Mouse (Mus musculus) CH12.LX (cell line): ENCODE measurements at regions not wholly inside any gene's neighbourhood (a gene's known extent, or its start where the extent isn't known, plus 50 kb on each side); places are given as distances from the start of the nearest gene placed in this dataset.

Experiments used
- CHD2 ChIP-seq: IDR thresholded peaks from 2 replicates; pipeline ENCODE4 v1.6.1; 2011; ENCODE audit warnings: low read length, improper control_type of control experiment
- CTCF ChIP-seq, 2 experiments: IDR thresholded peaks in 1 of 2; conservative IDR thresholded peaks in 1 of 2; 2 replicates each; pipeline ENCODE4 v1.5.1; 2011 to 2012; ENCODE audit warnings: low read depth in 2 of 2, low read length in 2 of 2, improper control_type of control experiment in 1 of 2, inconsistent platforms in 1 of 2, mild to moderate bottlenecking in 1 of 2, moderate library complexity in 1 of 2
- EP300 ChIP-seq: IDR thresholded peaks from 2 replicates; pipeline ENCODE4 v1.6.1; 2011; ENCODE audit warnings: low read length, improper control_type of control experiment
- ETS1 ChIP-seq: conservative IDR thresholded peaks from 2 replicates; pipeline ENCODE4 v1.6.1; 2012; ENCODE audit warnings: low read depth, mild to moderate bottlenecking, inconsistent platforms, low read length, improper control_type of control experiment, moderate library complexity
- GABPA ChIP-seq: IDR thresholded peaks from 2 replicates; pipeline ENCODE4 v1.6.1; 2012; ENCODE audit warnings: low read depth, low read length, improper control_type of control experiment, inconsistent platforms; ENCODE audit not compliant: insufficient replicate concordance
- MYC ChIP-seq: IDR thresholded peaks from 2 replicates; pipeline ENCODE4 v1.6.1; 2011; ENCODE audit warnings: low read depth, mild to moderate bottlenecking, improper control_type of control experiment, low read length
- NELFE ChIP-seq: IDR thresholded peaks from 2 replicates; pipeline ENCODE4 v1.6.1; 2011; ENCODE audit warnings: low read depth, low read length, improper control_type of control experiment
- POLR2A ChIP-seq: IDR thresholded peaks from 2 replicates; pipeline ENCODE4 v1.6.1; 2011; ENCODE audit warnings: low read depth, mild to moderate bottlenecking, improper control_type of control experiment, low read length
- RCOR1 ChIP-seq: conservative IDR thresholded peaks from 2 replicates; pipeline ENCODE4 v1.6.1; 2012; ENCODE audit warnings: low read depth, mild to moderate bottlenecking, inconsistent platforms, low read length, improper control_type of control experiment
- SIN3A ChIP-seq: IDR thresholded peaks from 2 replicates; pipeline ENCODE4 v1.6.1; 2012; ENCODE audit warnings: low read length, improper control_type of control experiment, inconsistent platforms
- TBP ChIP-seq: conservative IDR thresholded peaks from 2 replicates; pipeline ENCODE4 v1.6.1; 2011; ENCODE audit warnings: low read depth, low read length, improper control_type of control experiment
- ZC3H11A ChIP-seq: IDR thresholded peaks from 2 replicates; pipeline ENCODE4 v1.6.1; 2012; ENCODE audit warnings: low read depth, mild to moderate bottlenecking, inconsistent platforms, low read length, improper control_type of control experiment
- ZMIZ1 ChIP-seq: IDR thresholded peaks from 2 replicates; pipeline ENCODE4 v1.6.1; 2012; ENCODE audit warnings: low read depth, mild to moderate bottlenecking, inconsistent platforms, low read length, improper control_type of control experiment

DNA sequence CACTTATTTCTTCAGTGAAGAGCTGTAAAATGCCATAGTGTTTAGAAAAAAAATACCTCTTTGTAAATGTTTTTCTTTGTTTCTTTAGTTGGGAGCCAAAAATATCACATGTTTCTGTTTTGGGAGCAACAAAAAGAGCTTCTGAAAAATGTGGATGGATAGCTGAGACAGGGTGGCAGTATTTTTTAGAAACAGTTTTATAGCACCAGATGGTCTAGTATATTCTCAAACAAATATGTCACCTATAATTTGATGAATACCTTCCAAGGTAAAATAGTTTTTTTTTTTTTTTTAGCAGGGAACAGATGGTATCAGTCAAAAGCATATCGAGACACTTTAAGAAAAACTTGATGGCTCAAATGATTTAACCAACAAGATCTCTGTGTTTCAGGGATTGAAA lies 302.6 kb downstream of the Phf14 start:
- TF ChIP-seq CHD2 (no peak), ETS1 (no peak), MYC (no peak), RCOR1 (no peak), GABPA (no peak), NELFE (no peak), SIN3A (no peak), POLR2A (no peak), CTCF (conservative IDR thresholded peaks at IDR 0.05 in 1 of 2, IDR thresholded peaks at IDR 0.05 in 1 of 2; ENCODE audit: low read depth in 2 of 2, low read length in 2 of 2) (no peak), ZC3H11A (no peak), EP300 (no peak), TBP (no peak), ZMIZ1 (no peak)
